Mouse (Mus musculus) embryonic facial prominence, embryonic 10.5 days (tissue): ENCODE data around the gene Ercc1. TPM values are rescaled to one million over a fixed set of nuclear protein-coding genes. Genes with fewer than 3 reads are reported as not detected.

Experiments
- DNase-seq: peaks from one replicate; pipeline ENCODE4 v3.0.0-alpha.2; 2017; ENCODE audit warnings: low spot score
- H3K27ac ChIP-seq: fragments of 300-500 bp; sonication (generic); replicated peaks from 2 replicates; pipeline ENCODE4 v1.5.1; 2016; ENCODE audit warnings: mild to moderate bottlenecking
- H3K27me3 ChIP-seq: fragments of 300-500 bp; sonication (generic); replicated peaks from 2 replicates; pipeline ENCODE4 v1.6.1; 2016; ENCODE audit warnings: low read depth, mild to moderate bottlenecking; ENCODE audit not compliant: poor library complexity, severe bottlenecking
- H3K36me3 ChIP-seq: fragments of 300-500 bp; sonication (generic); replicated peaks from 2 replicates; pipeline ENCODE4 v1.6.1; 2016; ENCODE audit warnings: mild to moderate bottlenecking, moderate library complexity
- H3K4me1 ChIP-seq: fragments of 300-500 bp; sonication (generic); 2 replicates; pipeline ENCODE4 v1.6.1; 2016
- H3K4me3 ChIP-seq: fragments of 300-500 bp; sonication (generic); 2 replicates; pipeline ENCODE4 v1.5.1; 2016; ENCODE audit warnings: mild to moderate bottlenecking, moderate library complexity
- H3K9me3 ChIP-seq: fragments of 300-500 bp; sonication (generic); 2 replicates; pipeline ENCODE4 v1.6.1; 2016; ENCODE audit warnings: mild to moderate bottlenecking
- whole genome bisulfite sequencing: fragments of 180-500 bp; shearing (Covaris S2); methylation state at CpG from one replicate; pipeline ENCODE4 v1.1.7; 2016; 5-methylcytosine and 5-hydroxymethylcytosine counted together
- polyA plus RNA-seq: library from polyadenylated mRNA; unstranded; fragments of >200 nt; fragmentation: Nextera tagmentation; extraction: Ambion mirVana; gene quantifications from 2 replicates; pipeline ENCODE4 v1.2.1, GENCODE M21; 2016

The Ercc1 gene
- polyA plus RNA-seq, 1 experiment from 2014 or later: 102 TPM

DNA sequence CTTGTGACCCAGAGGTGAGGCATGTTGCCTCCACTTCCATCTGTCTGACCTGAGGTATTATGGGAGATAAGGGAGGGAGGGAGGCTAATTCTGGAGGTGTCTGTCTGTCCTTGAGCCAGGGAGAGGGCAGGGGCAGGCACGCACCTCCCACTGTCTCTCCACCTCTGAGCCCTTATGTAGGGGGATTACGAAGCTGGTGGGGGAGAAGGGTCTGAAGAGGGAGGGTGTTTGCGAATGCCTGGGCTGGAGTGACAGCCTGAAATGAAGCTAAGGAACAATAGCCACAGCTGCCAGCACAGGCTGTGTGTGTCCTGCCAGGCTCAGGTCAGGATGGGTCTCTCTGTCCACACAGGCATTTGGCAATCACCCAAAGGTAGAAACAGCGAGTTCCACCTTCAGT lies 17.7 kb downstream of the Ercc1 start:
- peak overlapping the region; percentile 92 for H3K4me3 ChIP-seq
- peaks cover 28% of the 10 kb centered on the region for H3K27me3 ChIP-seq
- no peaks in the 10 kb centered on the region for H3K9me3 ChIP-seq
- no peak for DNase-seq
- peaks cover 59% of the 10 kb centered on the region for H3K4me1 ChIP-seq
- peaks cover 9% of the 10 kb centered on the region for H3K36me3 ChIP-seq
- H3K27ac ChIP-seq: no peak overlapping the region
- WGBS: 37% methylated on average over 4 of the region's 4 CpGs

DNA sequence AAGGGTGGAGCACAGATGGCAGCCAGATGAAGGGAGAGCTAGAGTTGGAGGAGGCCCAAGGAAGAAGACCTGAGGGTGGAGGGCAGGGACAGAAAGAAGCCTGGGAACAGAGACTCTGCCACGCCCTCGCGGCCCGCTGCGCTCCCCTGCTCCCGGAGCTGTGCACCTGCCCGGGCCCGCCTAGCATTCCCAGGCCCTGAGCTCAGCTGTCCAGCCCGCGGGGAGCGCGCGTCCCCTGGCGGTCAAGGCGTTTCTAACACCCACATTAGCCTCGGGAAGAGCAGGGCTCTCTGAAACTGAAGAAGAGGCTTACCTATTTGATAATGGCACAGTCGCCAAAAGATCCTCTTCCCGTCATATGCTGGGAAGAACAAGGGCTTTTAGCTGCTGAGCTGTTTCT lies 19.3 kb downstream of the Ercc1 start:
- Histone ChIP-seq H3K9me3 (no peaks in the 10 kb centered on the region), H3K27me3 (peaks cover 35% of the 10 kb centered on the region), H3K36me3 (no peaks in the 10 kb centered on the region), H3K4me3 (peak overlapping the region; percentile 25), H3K4me1 (peaks cover 48% of the 10 kb centered on the region), H3K27ac (no peak overlapping the region)
- DNase-seq: peak; percentile 80
- 3% methylated on average over 18 of the region's 18 CpGs for WGBS

DNA sequence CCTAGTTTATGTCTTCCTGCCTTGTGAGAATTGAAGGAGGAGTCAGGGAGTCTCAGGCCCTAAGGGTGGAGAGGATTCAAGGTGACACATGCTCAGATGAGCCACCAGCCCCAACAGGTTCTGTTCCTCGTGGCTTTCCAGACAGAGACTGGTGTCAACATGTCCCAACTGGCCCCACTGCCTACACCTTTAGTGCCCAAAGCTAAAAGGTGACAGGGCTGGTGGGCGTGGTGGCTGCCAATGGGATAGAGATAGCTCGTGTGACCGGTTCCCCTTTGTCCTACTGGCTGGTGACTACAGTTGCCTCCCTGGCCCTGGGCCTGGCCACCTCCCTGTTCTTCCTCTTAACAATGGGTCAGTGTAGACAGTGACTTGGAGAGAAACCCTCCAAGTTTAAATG lies 20.8 kb downstream of the Ercc1 start:
- WGBS: 78% methylated on average over 4 of the region's 4 CpGs
- Histone ChIP-seq H3K4me3 (no peak overlapping the region), H3K36me3 (no peaks in the 10 kb centered on the region), H3K27me3 (peaks cover 48% of the 10 kb centered on the region), H3K27ac (no peak overlapping the region), H3K4me1 (peaks cover 45% of the 10 kb centered on the region), H3K9me3 (no peaks in the 10 kb centered on the region)
- DNase-seq: peak; percentile 38

DNA sequence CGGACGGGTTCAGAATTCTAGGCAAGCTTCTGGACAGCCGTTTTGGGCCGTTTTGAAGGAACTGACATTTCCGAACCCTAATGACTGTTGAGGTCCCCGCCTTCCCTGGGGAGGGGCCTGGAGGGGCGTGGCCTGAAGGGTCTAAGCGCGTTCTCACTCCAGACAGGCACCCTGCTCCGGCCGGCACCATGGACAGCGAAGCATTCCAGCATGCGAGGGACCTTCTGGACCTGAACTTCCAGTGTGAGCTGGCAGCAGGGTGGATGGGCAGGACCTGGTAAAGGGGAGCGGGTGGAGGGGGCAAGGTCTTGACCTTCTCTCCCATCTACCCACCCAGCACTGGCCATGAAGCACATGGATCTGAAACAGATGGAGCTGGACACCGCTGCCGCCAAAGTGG lies 23.8 kb downstream of the Ercc1 start:
- Histone ChIP-seq H3K4me3 (0 out of 2 replicates have a peak overlapping the region, but pooled peaks have one; percentile 6), H3K27ac (no peak overlapping the region), H3K4me1 (peaks cover 21% of the 10 kb centered on the region), H3K27me3 (peaks cover 39% of the 10 kb centered on the region), H3K9me3 (no peaks in the 10 kb centered on the region), H3K36me3 (peaks cover 12% of the 10 kb centered on the region)
- peak; percentile 68 for DNase-seq
- WGBS: 21% methylated on average over 16 of the region's 16 CpGs

DNA sequence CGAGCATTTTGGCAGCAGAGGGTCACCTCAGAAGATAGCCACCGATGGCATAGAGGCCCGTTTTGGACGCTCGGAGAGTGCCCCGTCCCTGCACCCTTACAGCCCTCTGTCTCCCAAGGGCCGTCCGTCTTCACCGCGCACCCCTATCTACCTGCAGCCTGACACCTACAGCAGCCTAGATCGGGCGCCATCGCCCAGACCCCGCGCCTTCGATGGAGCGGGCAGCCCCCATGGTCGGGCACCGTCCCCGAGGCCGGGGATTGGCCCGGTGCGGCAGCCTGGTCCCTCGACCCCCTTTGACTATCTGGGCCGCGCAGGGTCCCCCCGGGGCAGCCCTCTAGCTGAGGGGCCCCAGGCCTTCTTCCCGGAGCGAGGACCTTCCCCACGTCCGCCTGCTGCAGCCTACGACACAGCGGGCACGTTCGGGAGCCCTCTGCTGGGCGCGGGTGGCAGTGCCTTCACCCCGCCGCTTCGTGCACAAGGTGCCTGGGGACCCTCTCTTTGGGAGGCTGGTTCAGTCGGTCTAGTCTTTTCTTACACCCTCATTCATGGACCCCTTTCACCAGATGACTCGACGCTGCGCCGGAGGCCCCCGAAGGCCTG lies 25.3 kb downstream of the Ercc1 start:
- Histone ChIP-seq H3K4me1 (peaks cover 12% of the 10 kb centered on the region), H3K27ac (peak overlapping the region; percentile 63; the same call in 1 of the 2 replicates), H3K27me3 (peaks cover 27% of the 10 kb centered on the region), H3K36me3 (peaks cover 17% of the 10 kb centered on the region), H3K4me3 (peak overlapping the region; percentile 57), H3K9me3 (no peaks in the 10 kb centered on the region)
- DNase-seq: peak; percentile 81
- 12% methylated on average over 46 of the region's 46 CpGs for WGBS

DNA sequence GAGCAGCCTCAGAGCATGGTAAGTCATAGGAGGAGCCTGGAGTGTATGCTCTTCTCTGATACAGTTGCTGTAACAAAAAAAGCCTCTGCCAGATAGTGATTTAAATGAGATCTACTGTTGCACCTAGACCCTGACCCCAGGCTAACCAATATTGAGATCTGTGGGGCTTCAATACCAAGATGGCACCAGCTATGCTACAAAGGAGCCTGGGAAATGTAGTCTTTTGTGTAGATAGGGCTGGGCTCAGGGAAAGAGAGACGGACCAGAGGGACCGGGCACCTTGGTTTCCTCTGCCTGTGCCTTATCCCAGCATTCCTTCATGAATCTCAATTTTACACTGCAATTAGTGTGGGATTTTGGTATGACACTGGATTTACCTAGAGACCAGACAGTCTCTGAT lies 28.8 kb downstream of the Ercc1 start:
- WGBS: 88% methylated on average over 2 of the region's 2 CpGs
- Histone ChIP-seq H3K9me3 (no peaks in the 10 kb centered on the region), H3K27ac (no peak overlapping the region), H3K4me3 (no peak overlapping the region), H3K36me3 (peaks cover 43% of the 10 kb centered on the region), H3K4me1 (peaks cover 11% of the 10 kb centered on the region), H3K27me3 (peaks cover 26% of the 10 kb centered on the region)
- DNase-seq: no peak

DNA sequence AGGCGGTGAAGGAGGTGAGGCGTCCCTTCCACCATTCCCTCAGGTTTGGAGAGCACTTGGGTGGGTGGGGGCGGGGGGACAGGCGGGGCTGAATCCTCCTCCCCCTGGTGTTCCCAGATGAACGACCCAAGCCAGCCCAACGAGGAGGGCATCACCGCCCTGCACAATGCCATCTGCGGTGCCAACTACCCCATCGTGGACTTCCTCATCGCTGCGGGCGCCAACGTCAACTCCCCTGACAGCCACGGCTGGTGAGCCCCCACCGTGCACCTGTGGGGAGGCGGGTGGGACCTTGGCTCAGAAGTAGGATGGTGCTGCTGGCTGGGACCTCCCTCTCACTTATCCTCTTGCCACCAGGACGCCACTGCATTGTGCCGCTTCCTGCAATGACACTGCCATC lies 30.8 kb downstream of the Ercc1 start:
- Histone ChIP-seq H3K4me1 (no peaks in the 10 kb centered on the region), H3K9me3 (no peaks in the 10 kb centered on the region), H3K4me3 (no peak overlapping the region), H3K27me3 (peaks cover 8% of the 10 kb centered on the region; the same call in 1 of the 2 replicates), H3K36me3 (peaks cover 43% of the 10 kb centered on the region), H3K27ac (no peak overlapping the region)
- WGBS: 76% methylated on average over 18 of the region's 18 CpGs
- no peak for DNase-seq

DNA sequence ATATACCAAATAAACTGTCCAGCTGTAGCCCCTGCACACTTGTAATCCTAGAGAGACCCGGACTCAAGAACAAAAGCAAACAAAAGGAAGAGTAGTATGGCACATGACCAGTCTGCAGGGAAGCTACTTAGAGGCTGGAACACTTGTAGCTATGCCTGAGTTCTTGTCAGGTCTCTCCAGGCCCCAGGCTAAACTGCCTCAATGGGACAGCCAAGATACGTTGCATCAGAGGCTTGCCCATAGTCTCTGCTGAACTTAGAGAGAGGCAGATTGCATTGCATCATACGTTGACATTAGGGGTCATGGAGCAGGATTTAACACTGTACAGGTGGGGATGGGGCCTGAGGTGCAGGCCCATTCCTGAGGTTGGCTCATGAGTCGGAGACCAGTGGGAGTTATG lies 31.4 kb downstream of the Ercc1 start:
- Histone ChIP-seq H3K27me3 (peaks cover 1% of the 10 kb centered on the region; the same call in 1 of the 2 replicates), H3K36me3 (peaks cover 40% of the 10 kb centered on the region), H3K9me3 (no peaks in the 10 kb centered on the region), H3K27ac (no peak overlapping the region), H3K4me3 (no peak overlapping the region), H3K4me1 (no peaks in the 10 kb centered on the region)
- no peak for DNase-seq
- WGBS: 88% methylated on average over 4 of the region's 4 CpGs

DNA sequence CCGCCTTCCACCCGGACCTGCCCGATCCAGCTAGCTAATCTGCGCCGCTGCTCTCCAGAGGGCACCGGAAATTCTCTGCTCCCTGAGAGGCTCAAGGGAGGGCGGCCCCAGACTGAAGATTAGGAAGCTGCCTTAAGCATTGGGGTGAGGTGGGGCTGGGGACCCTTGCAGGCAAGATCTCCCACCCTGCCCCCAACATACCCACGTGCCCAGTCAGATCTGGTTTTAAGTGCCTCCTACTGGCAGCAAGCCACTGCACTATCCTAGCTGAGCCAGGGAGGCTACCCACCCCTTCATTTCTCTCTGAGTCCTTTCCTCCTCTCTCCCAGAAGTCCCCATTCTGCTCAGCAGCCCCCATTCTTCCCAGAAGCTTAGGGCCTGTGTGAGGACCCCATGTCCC lies 33.5 kb downstream of the Ercc1 start:
- no peak overlapping the region for H3K27ac ChIP-seq
- H3K4me3 ChIP-seq: no peak overlapping the region
- no peaks in the 10 kb centered on the region for H3K27me3 ChIP-seq
- no peaks in the 10 kb centered on the region for H3K9me3 ChIP-seq
- 64% methylated on average over 8 of the region's 8 CpGs for WGBS
- H3K36me3 ChIP-seq: peaks cover 33% of the 10 kb centered on the region
- peaks cover 8% of the 10 kb centered on the region for H3K4me1 ChIP-seq
- DNase-seq: no peak

DNA sequence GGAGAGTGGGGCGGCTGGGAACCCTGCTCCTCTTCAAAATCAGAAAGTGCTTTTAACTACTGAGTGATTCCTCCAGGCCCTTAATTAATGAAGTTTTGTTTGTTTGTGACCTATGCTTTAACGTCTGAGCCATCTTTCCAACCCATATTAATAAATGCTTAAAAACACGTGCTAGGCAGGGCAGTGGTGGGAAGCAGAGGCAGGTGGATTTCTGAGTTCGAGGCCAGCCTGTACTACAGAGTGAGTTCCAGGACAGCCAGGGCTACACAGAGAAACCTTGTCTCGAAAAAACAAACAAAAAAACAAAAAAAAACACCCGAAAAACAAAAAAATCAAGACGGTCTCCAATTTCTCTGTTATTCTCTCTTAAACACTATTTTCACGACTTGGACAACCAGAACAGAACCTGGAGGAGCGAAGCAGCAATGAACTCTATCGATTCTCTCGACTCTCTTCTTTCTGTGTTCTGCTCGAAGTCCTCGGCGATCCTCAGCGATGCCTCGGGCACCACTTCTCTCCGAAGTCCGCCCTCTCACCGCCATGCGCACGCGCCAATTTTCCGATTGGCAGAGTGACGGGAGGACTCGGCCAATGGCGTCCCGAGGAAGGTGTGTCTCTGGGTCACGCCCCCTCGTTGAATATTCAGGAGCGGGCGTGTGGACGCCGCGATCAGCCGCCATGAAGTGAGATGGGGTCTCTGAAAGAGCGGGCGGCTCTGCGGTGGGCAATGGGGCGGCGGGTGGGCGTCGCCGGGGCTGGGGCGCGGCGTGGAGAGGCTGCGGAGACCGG lies 37.0 kb downstream of the Ercc1 start, which contains the start of gene Ercc2:
Gene Ercc2, plus strand, starts transcription at position 634 of the 789 bp plus-strand sequence.
- 6% methylated on average over 47 of the region's 48 CpGs for WGBS
- H3K27ac ChIP-seq: peak within 1 kb of the TSS; percentile 84
- DNase-seq: peak; percentile 100
- H3K27me3 ChIP-seq: no peaks in the 10 kb centered on the region
- no peaks in the 10 kb centered on the region for H3K9me3 ChIP-seq
- peaks cover 42% of the 10 kb centered on the region for H3K36me3 ChIP-seq
- peaks cover 15% of the 10 kb centered on the region for H3K4me1 ChIP-seq
- peak within 1 kb of the TSS; percentile 98 for H3K4me3 ChIP-seq

DNA sequence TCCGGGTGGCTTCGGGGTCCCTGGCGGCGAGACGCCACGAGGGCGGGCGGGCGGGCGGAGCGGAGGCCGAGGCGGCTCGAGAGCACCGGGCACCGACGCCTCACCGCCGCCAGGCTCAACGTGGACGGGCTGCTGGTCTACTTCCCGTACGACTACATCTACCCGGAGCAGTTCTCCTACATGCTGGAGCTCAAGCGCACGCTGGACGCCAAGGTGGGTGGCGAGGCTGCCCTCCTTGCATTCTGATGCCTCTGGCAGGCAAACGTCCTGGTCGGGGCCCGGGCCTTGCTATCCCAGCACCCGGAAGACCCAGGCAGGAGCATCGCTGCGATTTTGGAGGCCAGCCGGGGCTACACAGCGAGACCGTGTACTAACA lies 37.6 kb downstream of the Ercc1 start:
- Histone ChIP-seq H3K9me3 (no peaks in the 10 kb centered on the region), H3K4me1 (peaks cover 15% of the 10 kb centered on the region), H3K4me3 (peak overlapping the region; percentile 98), H3K27ac (peak overlapping the region; percentile 84), H3K36me3 (peaks cover 48% of the 10 kb centered on the region), H3K27me3 (no peaks in the 10 kb centered on the region)
- no peak for DNase-seq
- WGBS: under 1% methylated on average over 37 of the region's 37 CpGs

DNA sequence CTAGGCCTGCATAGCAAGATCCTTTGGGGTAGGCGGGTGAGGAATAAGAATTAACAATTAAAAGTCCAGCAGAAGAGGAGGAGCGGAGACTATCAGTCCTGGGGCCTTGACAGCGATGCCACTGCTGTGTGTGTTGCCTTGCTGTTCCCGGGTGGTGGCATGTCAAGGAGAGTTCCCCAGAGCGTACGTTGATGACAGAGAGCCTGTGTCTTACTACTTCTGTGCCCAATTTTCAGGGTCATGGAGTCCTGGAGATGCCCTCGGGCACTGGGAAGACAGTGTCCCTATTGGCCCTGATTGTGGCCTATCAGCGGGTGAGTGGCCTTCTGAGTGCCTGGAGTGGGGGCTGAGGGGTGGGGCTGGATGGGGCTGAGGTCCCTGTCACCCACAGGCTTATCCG lies 39.1 kb downstream of the Ercc1 start:
- H3K4me3 ChIP-seq: peak overlapping the region; percentile 98; the same call in 1 of the 2 replicates

More for the DNA sequence above, 39.1 kb downstream of the Ercc1 start:
- H3K27me3 ChIP-seq: no peaks in the 10 kb centered on the region
- H3K36me3 ChIP-seq: peaks cover 53% of the 10 kb centered on the region
- peaks cover 15% of the 10 kb centered on the region for H3K4me1 ChIP-seq
- no peaks in the 10 kb centered on the region for H3K9me3 ChIP-seq
- no peak for DNase-seq
- WGBS: 70% methylated on average over 9 of the region's 9 CpGs
- H3K27ac ChIP-seq: no peak overlapping the region
